Mouse (Mus musculus): ENCODE results near the gene Tmem171. TPM values are rescaled to one million over a fixed set of nuclear protein-coding genes. Genes with fewer than 3 reads are reported as not detected.

The Tmem171 gene
- total and polyA plus RNA-seq, 2 experiments from 2014 or later: not detected

DNA sequence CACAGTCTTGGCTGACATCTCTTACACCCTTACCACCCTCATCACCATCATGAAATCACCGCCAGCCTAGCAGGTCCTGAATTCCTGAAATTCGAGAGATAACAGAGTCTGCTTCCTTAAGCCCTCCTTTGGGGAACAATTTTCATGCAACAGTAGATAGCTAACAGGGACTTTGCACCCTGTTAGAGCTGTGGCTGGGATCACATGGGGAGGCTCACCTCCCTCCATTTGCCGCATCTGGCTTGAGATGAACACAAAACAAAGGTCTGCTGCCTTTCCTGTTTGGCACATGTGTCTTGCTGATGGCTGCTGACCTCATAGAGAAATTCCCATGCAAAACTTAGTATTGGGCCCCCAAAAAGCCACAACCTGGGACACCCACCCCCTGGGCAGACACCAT, 27.3 kb downstream of the Tmem171 start:
- no peak for ATAC-seq
- TF ChIP-seq CTCF (IDR thresholded peaks at IDR 0.05; ENCODE audit: low read depth): no peak
- Histone ChIP-seq H3K36me3 (ENCODE audit: insufficient read depth, low read length) (no peaks in the 10 kb centered on the region), H3K27me3 (ENCODE audit: insufficient read depth, low read length) (no peaks in the 10 kb centered on the region), H3K9me3 (ENCODE audit: low read length) (no peaks in the 10 kb centered on the region), H3K4me1 (ENCODE audit: insufficient read depth, low read length) (no peaks in the 10 kb centered on the region), H3K9ac (replicated peaks; ENCODE audit: low read length) (no peak overlapping the region), H3K4me2 (ENCODE audit: low read depth, low read length) (no peak overlapping the region), H3K4me3 (ENCODE audit: low read length) (no peak overlapping the region), H3K27ac (no peak overlapping the region)
- DNase-seq (ENCODE audit: low spot score): no peak
- WGBS: 78% methylated on average over 3 of the region's 3 CpGs

DNA sequence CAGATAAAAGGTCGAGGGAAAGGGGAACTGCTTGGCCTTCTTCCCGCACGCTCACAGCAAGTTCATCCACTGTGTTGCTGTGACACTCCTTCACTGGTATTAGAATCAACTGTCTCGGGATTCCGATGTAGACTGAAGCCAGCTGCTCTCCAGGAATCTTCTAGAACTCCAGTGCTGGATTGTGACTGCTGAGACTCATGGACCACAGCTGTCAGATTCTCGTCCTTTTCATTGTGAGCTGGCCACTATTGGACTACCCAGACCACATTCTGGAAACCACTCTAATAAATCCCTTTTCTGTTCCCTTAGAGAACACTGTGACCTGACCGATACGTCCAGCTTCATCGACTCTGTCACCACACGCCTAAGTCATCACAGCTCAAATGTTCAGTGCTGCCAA, 29.4 kb downstream of the Tmem171 start:
- H3K9ac ChIP-seq (replicated peaks; ENCODE audit: low read length): no peak overlapping the region
- 85% methylated on average over 10 of the region's 10 CpGs for WGBS
- H3K9me3 ChIP-seq (ENCODE audit: low read length): no peaks in the 10 kb centered on the region
- no peaks in the 10 kb centered on the region for H3K27me3 ChIP-seq (ENCODE audit: insufficient read depth, low read length)
- DNase-seq (ENCODE audit: low spot score) (no peak), ATAC-seq (no peak)
- no peaks in the 10 kb centered on the region for H3K4me1 ChIP-seq (ENCODE audit: insufficient read depth, low read length)
- no peak overlapping the region for H3K27ac ChIP-seq
- no peak overlapping the region for H3K4me3 ChIP-seq (ENCODE audit: low read length)
- H3K4me2 ChIP-seq (ENCODE audit: low read depth, low read length): no peak overlapping the region
- TF ChIP-seq CTCF (IDR thresholded peaks at IDR 0.05; ENCODE audit: low read depth): no peak
- no peaks in the 10 kb centered on the region for H3K36me3 ChIP-seq (ENCODE audit: insufficient read depth, low read length)

DNA sequence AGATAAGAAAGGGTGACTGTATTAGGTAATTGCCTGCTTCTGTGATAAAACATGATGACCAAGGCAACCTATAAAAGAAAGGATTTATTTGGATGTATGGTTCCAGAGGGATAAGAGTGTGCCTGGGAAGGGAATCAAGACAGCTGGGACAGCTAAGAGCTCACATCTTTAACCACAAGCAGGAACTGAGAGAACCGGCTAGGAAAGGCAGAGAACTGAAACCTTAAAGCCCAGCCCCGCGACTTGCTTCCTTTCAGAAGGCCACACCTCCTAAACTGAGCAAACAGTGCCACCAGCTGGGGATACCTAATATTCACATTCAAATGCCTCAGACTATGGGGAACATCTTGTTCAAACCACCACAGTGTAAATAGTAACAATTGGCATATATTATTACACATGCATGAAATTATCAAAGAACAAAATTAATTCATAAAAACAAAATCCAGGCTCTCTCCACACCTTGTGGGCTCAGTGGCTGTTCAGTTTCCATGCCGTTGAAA, 32.4 kb downstream of the Tmem171 start:
- Histone ChIP-seq H3K27ac (no peak overlapping the region), H3K4me2 (ENCODE audit: low read depth, low read length) (no peak overlapping the region), H3K4me3 (ENCODE audit: low read length) (no peak overlapping the region), H3K9ac (replicated peaks; ENCODE audit: low read length) (no peak overlapping the region), H3K9me3 (ENCODE audit: low read length) (no peaks in the 10 kb centered on the region), H3K4me1 (ENCODE audit: insufficient read depth, low read length) (no peaks in the 10 kb centered on the region), H3K27me3 (ENCODE audit: insufficient read depth, low read length) (no peaks in the 10 kb centered on the region), H3K36me3 (ENCODE audit: insufficient read depth, low read length) (no peaks in the 10 kb centered on the region)
- no peak for TF ChIP-seq CTCF (IDR thresholded peaks at IDR 0.05; ENCODE audit: low read depth)
- ATAC-seq (no peak), DNase-seq (ENCODE audit: low spot score) (no peak)
- WGBS: 91% methylated on average over 4 of the region's 4 CpGs

DNA sequence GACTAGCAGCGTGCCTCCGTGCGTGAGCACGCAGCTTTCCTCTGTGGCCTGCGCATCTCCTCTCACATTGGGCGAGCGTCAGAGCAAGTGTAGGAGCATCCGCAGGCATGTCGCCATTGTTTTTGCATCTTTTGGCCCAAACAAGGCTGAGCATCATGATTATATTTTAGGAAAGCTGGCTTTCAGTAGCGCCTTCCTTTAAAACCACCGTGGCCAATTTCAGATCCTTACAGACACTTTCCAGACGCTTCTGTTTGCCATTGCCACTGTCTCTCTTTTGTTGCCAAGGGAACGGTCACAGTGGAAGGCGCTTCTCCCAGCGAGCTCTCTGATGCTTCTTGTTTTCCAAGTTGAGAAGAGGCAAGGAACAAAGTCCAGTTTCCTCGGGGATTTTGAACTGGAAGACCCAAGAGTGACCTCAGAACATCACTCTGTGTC, 38.6 kb downstream of the Tmem171 start:
- ATAC-seq: peak; percentile 42; the same call in 1 of the 2 replicates
- H3K27me3 ChIP-seq (ENCODE audit: insufficient read depth, low read length): no peaks in the 10 kb centered on the region
- H3K4me3 ChIP-seq (ENCODE audit: low read length): no peak overlapping the region
- H3K9me3 ChIP-seq (ENCODE audit: low read length): no peaks in the 10 kb centered on the region
- WGBS: 54% methylated on average over 16 of the region's 16 CpGs
- H3K27ac ChIP-seq: peak overlapping the region; percentile 51
- H3K9ac ChIP-seq (replicated peaks; ENCODE audit: low read length): no peak overlapping the region
- peaks cover 15% of the 10 kb centered on the region for H3K4me1 ChIP-seq (ENCODE audit: insufficient read depth, low read length)
- peak; percentile 62 for DNase-seq (ENCODE audit: low spot score)
- no peaks in the 10 kb centered on the region for H3K36me3 ChIP-seq (ENCODE audit: insufficient read depth, low read length)
- no peak for TF ChIP-seq CTCF (IDR thresholded peaks at IDR 0.05; ENCODE audit: low read depth)
- no peak overlapping the region for H3K4me2 ChIP-seq (ENCODE audit: low read depth, low read length)

DNA sequence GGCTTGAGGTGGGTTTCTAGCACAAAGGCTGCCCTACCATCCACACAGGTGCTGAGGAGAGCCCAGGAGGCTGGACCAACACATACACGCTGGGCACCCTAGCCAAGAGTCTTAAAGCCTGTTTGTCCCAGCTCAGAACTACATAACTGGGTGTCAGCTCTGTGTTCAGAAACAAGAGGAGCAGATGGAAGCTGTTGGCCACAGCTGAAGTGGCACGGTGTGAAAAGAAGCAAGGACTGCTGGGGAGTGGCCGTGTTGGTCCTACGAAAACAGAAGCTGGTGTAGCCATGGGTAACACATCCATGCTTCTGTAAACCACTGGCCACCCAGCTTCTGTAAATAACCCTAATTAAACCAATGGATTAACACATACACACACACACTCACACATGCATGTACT, 39.3 kb downstream of the Tmem171 start:
- Histone ChIP-seq H3K27ac (no peak overlapping the region), H3K4me1 (ENCODE audit: insufficient read depth, low read length) (peaks cover 15% of the 10 kb centered on the region), H3K4me2 (ENCODE audit: low read depth, low read length) (no peak overlapping the region), H3K9ac (replicated peaks; ENCODE audit: low read length) (no peak overlapping the region), H3K36me3 (ENCODE audit: insufficient read depth, low read length) (no peaks in the 10 kb centered on the region), H3K27me3 (ENCODE audit: insufficient read depth, low read length) (no peaks in the 10 kb centered on the region), H3K9me3 (ENCODE audit: low read length) (no peaks in the 10 kb centered on the region), H3K4me3 (ENCODE audit: low read length) (no peak overlapping the region)
- ATAC-seq (no peak), DNase-seq (ENCODE audit: low spot score) (no peak)
- WGBS: 63% methylated on average over 4 of the region's 4 CpGs
- no peak for TF ChIP-seq CTCF (IDR thresholded peaks at IDR 0.05; ENCODE audit: low read depth)

DNA sequence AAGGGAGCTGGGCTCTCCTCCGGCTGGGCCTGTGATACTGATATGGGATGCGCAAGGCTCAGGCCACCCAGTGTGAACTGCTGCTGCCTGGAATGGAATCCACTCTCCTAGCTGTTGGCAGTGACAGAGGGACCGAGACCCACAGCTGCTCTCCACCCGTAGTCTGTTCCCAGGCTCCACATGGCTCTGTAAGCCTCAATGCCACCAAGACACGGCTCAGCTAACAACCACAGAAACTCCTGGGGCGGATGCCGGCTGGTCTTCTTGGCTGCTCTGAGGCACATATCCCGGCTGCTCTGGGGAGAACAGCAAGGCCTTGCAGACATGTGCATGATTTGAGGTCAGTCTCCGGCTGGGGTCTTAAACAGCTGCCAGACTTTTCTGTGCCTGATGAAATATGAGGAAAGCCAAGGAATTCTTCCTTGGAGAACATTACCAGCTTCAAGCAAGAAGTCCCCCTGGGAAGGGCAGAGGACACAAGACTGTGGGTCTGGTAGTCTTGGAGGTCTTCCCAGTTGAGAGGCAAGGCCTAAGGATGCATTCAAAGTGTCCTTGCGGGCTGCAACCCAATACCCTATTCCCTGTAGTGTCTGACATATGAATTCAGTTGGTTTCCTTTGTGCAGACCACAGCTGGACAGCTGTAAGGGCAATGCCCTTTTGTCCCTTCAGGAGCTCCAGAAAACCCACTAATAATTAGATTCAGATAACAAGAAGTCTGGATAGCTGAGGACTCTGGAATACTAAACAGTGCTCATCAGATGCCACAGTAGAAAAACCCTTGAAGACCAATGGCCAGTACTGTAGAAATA, 40.3 kb downstream of the Tmem171 start:
- Histone ChIP-seq H3K4me3 (ENCODE audit: low read length) (no peak overlapping the region), H3K27me3 (ENCODE audit: insufficient read depth, low read length) (no peaks in the 10 kb centered on the region), H3K36me3 (ENCODE audit: insufficient read depth, low read length) (no peaks in the 10 kb centered on the region), H3K4me1 (ENCODE audit: insufficient read depth, low read length) (peaks cover 15% of the 10 kb centered on the region), H3K9me3 (ENCODE audit: low read length) (no peaks in the 10 kb centered on the region), H3K9ac (replicated peaks; ENCODE audit: low read length) (no peak overlapping the region), H3K4me2 (ENCODE audit: low read depth, low read length) (no peak overlapping the region), H3K27ac (peak overlapping the region; percentile 36; the same call in 1 of the 2 replicates)
- WGBS: 57% methylated on average over 10 of the region's 10 CpGs
- DNase-seq (ENCODE audit: low spot score) (peak; percentile 77), ATAC-seq (peak; percentile 87)
- TF ChIP-seq CTCF (IDR thresholded peaks at IDR 0.05; ENCODE audit: low read depth): no peak

DNA sequence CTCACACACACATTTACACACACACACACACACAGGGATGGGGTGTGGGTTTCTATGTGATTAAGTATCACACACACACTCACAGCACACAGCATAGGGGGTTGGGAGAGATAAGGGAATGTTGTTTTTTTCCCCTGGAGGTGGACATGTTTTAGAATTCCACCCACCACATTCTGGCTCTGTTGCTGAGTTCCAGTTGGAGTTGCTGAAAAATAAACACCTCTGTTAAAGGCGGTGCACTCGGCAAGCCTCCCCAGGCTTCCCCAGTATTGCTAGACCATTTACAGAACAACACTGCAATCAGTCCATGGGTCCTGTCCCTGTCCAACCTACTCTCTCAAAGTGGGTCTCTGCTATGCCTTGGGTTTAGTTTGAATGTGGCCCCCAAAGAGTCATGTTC, 42.4 kb downstream of the Tmem171 start:
- H3K9ac ChIP-seq (replicated peaks; ENCODE audit: low read length): no peak overlapping the region
- no peak for DNase-seq (ENCODE audit: low spot score)
- WGBS: 92% methylated on average over 2 of the region's 2 CpGs
- H3K27me3 ChIP-seq (ENCODE audit: insufficient read depth, low read length): no peaks in the 10 kb centered on the region
- H3K36me3 ChIP-seq (ENCODE audit: insufficient read depth, low read length): no peaks in the 10 kb centered on the region
- peaks cover 15% of the 10 kb centered on the region for H3K4me1 ChIP-seq (ENCODE audit: insufficient read depth, low read length)
- H3K4me2 ChIP-seq (ENCODE audit: low read depth, low read length): no peak overlapping the region
- TF ChIP-seq CTCF (IDR thresholded peaks at IDR 0.05; ENCODE audit: low read depth): no peak
- no peaks in the 10 kb centered on the region for H3K9me3 ChIP-seq (ENCODE audit: low read length)
- ATAC-seq: no peak
- H3K4me3 ChIP-seq (ENCODE audit: low read length): no peak overlapping the region
- H3K27ac ChIP-seq: no peak overlapping the region

All from hindbrain, postnatal 0 days (tissue).